Mouse (Mus musculus) liver, embryonic 14.5 days (tissue): Measurements from ENCODE around the gene Myo1a.

Experiments used
- CTCF ChIP-seq: IDR thresholded peaks from 2 replicates; pipeline ENCODE4 v1.5.1; 2016; ENCODE audit warnings: antibody characterized with exemption, low read depth, control low read depth
- EP300 ChIP-seq: IDR thresholded peaks from 2 replicates; pipeline ENCODE4 v1.6.1; 2016; ENCODE audit warnings: antibody characterized with exemption, low read depth

- TF ChIP-seq EP300 (no peak), CTCF (no peak)
Measured at GRCm38 (mm10) chr10:127698966-127699365, 6.0 kb upstream of the Myo1a start.
